Mouse (Mus musculus) cortical plate, adult 2 months (tissue): ENCODE measurements at regions not wholly inside any gene's neighbourhood (a gene's known extent, or its start where the extent isn't known, plus 50 kb on each side); places are given as distances from the start of the nearest gene placed in this dataset.

Experiments
- CTCF ChIP-seq: fragments of 200-500 bp; IDR thresholded peaks from 2 replicates; pipeline ENCODE4 v1.5.1; 2011; ENCODE audit warnings: mild to moderate bottlenecking, control low read depth, low read length; ENCODE audit not compliant: insufficient read depth; ENCODE audit errors: extremely low read depth
- POLR2A ChIP-seq: fragments of 200-500 bp; IDR thresholded peaks from 2 replicates; pipeline ENCODE4 v1.6.1; 2011; ENCODE audit warnings: mild to moderate bottlenecking, low read length, control low read depth; ENCODE audit not compliant: insufficient read depth; ENCODE audit errors: extremely low read depth

GRCm38 (mm10) chr15:7459992-7460820 is 62.0 kb upstream of the Egflam start:
- TF ChIP-seq CTCF (peak; percentile 93), POLR2A (no peak)
